Mouse (Mus musculus): ENCODE measurements around the gene Nav2.

- TF ChIP-seq POLR2A (IDR thresholded peaks at IDR 0.05; ENCODE audit: borderline replicate concordance, extremely low read depth, insufficient read depth, insufficient read length, poor library complexity, severe bottlenecking) (no peak), CTCF (IDR thresholded peaks at IDR 0.05; ENCODE audit: borderline replicate concordance, extremely low read depth, insufficient read depth, insufficient read length) (no peak)
These were observed 340.0 kb downstream of the Nav2 start for GRCm38 (mm10) chr7:49248333-49249086.
